Mouse (Mus musculus): ENCODE measurements around the gene Gcnt3. TPM values are rescaled to one million over a fixed set of nuclear protein-coding genes. Genes with fewer than 3 reads are reported as not detected.

The Gcnt3 gene
- total RNA-seq, 2 experiments from 2014 or later: not detected

- no peak for DNase-seq
Measured at GRCm38 (mm10) chr9:70003516-70003915, 34.4 kb downstream of the Gcnt3 start.

GRCm38 (mm10) chr9:69999318-69999717, 38.6 kb downstream of the Gcnt3 start:
- no peak for DNase-seq

GRCm38 (mm10) chr9:69994547-69994946, 43.3 kb downstream of the Gcnt3 start:
- DNase-seq: no peak

- DNase-seq: no peak
Measured at GRCm38 (mm10) chr9:69993479-69993878, 44.4 kb downstream of the Gcnt3 start.

GRCm38 (mm10) chr9:69992841-69993277, 45.0 kb downstream of the Gcnt3 start:
- no peak for DNase-seq

- DNase-seq: no peak
Measured at GRCm38 (mm10) chr9:69990346-69990745, 47.5 kb downstream of the Gcnt3 start.

- peak; percentile 95 for DNase-seq
Measured at GRCm38 (mm10) chr9:69989303-69990121, 48.4 kb downstream of the Gcnt3 start, which contains the start of gene Bnip2. Gene Bnip2, plus strand, starts transcription at chr9:69989466.

GRCm38 (mm10) chr9:69988706-69989302, 49.1 kb downstream of the Gcnt3 start:
- DNase-seq: no peak

- DNase-seq: peak; percentile 16
Measured at GRCm38 (mm10) chr9:69987579-69987978, 50.3 kb downstream of the Gcnt3 start.

- DNase-seq: no peak
Measured at GRCm38 (mm10) chr9:69986571-69986970, 51.3 kb downstream of the Gcnt3 start.

GRCm38 (mm10) chr9:69986063-69986462, 51.8 kb downstream of the Gcnt3 start:
- DNase-seq: no peak

- no peak for DNase-seq
Measured at GRCm38 (mm10) chr9:69985526-69985925, 52.4 kb downstream of the Gcnt3 start.

Other genes starting within 250 kb of the Gcnt3 start
- 10 to 100 TPM; 73.6 to 76.0 TPM for gene Bnip2, start 48.6 kb downstream of the Gcnt3 start, total RNA-seq (2021)
- 10 to 100 TPM; 49.2 to 49.9 TPM for gene Gtf2a2, start 25.5 kb downstream of the Gcnt3 start, total RNA-seq (2021)
- gene Fam81a, start 104.5 kb upstream of the Gcnt3 start, total RNA-seq (2021): 1 to 10 TPM in 1 of 2 experiments, under 1 TPM in 1; 0.88 to 1.5 TPM
- gene Myo1e, start 169.3 kb upstream of the Gcnt3 start, total RNA-seq (2021): 1 to 10 TPM; 8.6 to 8.9 TPM